Mouse (Mus musculus) left cerebral cortex, postnatal 25 days (tissue): ENCODE data around the gene Cmtm7. TPM values are rescaled to one million over a fixed set of nuclear protein-coding genes. Genes with fewer than 3 reads are reported as not detected.

Experiments used
- DNase-seq, 2 experiments: peaks; one replicate each; pipeline ENCODE4 v3.0.0; 2022; ENCODE audit warnings: low spot score in 2 of 2, mixed read lengths in 1 of 2
- intact Hi-C: fragments of 180-260 bp; cut with DNase I; formaldehyde crosslinking; loops from one replicate; pipeline ENCODE4 v1.15.1; 2025
- total RNA-seq, 2 experiments: library from RNA; stranded (reverse); gene quantifications; 2 replicates each; pipeline ENCODE4 v1.2.3; 2021

Cmtm7 gene
- total RNA-seq, 2 experiments from 2014 or later = 4.9 to 5.0 TPM

DNA sequence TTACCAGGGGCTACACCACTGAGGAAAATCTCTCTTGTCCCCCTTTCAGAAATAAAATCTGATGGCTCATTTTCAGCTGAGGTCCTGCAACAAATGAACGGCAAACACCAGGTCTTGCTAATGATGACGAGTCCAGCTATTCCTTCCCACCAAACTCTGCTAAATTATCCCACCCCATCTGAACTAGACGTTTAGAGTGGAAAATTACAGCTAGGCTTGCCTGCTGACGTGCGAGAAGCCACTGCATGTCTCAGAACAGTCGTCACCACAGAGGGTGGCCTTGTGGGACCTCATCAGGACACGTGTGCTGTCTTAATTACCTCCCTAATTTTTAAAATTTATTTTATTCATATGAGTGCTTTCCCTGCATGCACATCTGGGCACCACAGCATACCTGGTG is 10.1 kb downstream of the Cmtm7 start:
- intact Hi-C loops = no loop called here
- DNase-seq = no peak

DNA sequence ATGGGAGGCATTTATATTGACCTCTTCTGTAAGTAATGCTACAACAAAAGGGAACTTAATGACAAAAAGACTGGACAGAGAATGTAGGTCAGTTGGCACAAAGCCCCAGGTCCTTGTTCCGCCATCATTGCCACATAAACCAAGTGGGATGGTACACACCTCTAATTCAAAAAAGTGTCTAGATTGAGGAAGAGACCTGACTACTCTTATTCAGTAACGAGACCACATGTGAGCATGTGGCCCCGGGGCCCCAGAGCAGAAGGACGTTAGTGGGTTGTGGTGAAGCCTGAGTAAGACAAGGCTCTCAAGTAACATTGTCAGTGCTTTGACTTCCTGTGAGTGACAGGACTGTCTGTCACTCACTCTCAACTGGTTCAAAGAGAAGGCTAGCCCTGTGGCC is 11.4 kb downstream of the Cmtm7 start:
- DNase-seq = no peak
- intact Hi-C loops = no loop called here

DNA sequence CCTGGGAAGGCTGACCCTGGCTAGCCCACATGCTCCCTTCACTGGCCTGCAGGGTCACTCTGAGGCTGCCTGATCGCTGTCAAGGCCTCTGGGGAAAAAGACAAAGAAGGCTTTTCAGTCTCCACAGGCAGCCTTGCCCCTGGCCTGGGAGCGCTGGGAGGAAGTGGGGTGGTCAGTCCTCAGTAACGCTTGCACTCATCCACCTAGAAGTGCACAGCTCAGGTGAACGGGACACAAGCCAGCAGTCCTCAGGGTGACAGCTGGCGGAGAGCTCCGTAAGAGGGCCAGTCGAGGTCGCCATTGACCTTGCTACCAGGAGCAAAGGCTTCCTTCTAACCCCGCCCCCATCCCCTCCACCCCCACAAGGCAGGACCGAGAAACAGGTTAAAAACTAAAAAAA is 13.6 kb downstream of the Cmtm7 start:
- no peak for DNase-seq

DNA sequence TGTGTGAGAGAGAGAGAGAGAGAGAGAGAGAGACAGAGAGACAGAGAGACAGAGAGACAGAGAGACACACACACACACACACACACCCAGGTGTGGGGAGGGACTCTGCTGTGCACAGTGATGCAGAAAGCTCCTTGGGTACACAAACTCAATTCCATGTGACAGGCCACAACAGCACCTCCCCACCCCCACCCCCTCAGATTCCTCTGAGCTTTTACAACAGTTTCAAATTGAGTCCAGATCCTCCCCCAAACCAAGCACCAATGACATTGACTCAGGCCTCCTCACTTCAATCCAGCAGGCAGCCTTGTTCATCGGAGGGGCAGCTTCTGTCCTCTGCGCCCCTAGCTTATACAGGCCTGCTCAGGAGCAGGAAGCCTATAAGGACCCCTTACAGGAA is 14.1 kb downstream of the Cmtm7 start:
- DNase-seq = no peak
- intact Hi-C loops = no loop called here

More for the DNA sequence above, 13.6 kb downstream of the Cmtm7 start:
- intact Hi-C loops = no loop called here

DNA sequence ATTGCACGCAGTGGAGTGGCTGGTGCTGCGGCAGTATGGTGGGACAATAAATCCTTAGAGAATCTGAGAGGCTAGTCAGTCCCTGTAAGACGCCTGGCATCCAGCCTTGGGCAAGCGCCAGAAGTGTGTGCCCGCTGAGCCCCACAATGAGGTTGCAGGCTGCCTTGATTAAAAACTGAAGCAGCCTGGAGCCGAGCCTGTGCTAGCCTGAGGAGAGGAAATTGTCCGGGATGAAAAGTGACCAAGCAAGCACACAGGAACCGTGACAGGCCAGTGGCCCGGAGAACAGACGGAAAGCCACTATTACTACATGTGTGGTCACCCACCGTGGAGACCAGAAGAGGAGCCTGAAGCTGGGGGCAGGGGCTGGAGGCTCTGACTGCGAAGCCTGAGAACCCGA is 14.6 kb downstream of the Cmtm7 start:
- peak in 1 of 2 experiments; percentile 48 for DNase-seq
- intact Hi-C loops = no loop called here

DNA sequence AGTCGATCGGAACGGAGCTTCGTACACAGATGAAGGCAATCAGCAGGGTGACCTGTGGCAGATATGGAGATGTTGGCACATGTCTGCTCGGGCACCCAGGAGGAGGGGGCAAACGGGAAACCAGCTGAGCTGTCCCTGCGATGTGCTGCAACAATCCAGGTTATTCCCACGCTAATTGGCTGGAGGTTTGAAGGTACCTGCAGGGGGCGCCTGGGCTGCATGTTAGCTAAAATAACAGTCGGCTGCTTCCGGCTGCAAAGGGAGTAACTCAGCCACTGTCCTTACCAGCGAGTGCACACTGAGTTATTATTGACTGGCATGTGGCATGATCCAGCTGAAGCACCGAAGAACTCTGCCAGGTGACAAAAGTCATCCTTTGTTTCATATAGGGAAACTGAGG is 18.3 kb downstream of the Cmtm7 start:
- intact Hi-C loops = no loop called here
- DNase-seq = no peak

DNA sequence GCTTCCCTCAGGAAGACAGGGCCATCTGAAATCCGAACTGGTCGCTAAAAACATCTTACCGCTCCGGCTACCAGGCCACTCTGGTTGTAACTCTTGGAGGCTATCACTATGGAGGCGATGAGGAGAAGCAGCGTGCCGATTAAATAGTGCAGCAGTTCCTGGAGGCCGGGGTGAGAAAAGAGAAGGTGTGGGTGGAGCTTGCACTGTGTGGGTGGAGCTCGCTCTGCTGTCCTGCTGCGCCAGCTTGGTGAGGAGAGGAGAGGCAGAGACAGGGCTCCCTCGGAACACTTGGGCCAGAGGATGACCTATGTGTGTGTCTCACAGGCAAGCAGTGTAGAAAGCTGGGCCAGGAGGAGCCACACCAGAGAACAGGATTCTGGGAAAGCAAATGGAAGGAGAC is 19.8 kb downstream of the Cmtm7 start:
- intact Hi-C loops = no loop called here
- DNase-seq = peak in 1 of 2 experiments; percentile 12

DNA sequence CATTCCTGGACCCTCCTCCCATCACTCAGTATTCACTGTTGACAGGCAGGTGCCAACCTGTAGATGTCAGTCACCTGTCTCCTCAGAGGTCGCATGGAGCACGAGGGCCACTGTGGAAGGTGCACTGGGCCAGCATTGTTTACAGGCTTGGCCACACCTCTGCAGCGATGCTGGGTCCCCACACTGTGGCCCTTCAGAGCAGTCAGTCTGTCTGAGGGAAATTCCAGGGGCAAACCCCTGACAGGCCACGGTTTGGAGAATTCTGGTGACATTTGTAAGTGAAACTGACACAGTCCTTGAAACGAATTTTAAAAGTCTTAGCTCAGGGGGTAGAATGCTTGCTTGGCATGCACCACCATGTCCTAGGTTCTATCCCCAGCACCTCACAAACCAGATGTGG is 21.3 kb downstream of the Cmtm7 start:
- no peak for DNase-seq
- intact Hi-C loops = no loop called here

DNA sequence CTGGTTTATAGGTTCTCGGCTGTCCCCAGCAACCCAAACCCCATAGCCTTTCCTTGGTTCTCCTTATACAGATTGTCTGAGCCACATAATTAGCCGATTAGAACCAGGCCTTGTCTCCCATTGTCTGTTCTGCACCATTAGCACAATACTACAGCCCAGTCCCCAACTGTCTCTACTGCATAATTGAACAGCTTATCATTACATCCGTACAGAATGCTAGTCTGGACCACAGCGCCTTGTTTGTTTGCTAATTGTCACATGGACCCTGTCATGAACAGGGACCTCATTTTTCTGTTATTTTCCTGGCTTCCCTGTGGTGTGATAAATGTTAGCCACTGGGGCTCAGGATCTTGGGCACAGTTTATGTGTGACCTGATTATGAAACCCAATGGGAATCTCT is 21.8 kb downstream of the Cmtm7 start:
- intact Hi-C loops = no loop called here
- DNase-seq = no peak

DNA sequence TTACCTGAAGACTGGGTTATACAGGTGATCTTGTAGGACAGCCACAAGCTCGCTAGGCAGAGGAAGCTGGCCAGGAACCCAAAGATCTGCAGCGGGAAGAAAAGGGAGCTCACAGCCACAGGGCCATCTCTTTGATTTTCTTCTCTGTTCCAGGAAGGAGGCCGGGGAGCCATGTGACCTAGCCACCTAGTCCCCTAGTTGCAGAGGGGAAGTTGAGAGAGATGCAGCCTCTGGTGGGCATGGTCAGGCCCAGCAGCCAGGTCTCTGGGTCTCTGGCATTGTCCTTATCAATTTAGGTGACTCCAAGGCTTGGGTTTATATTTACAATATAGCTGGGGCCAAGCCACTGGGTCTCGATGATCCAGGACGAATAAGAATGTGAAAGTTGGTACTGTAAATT is 22.9 kb downstream of the Cmtm7 start:
- DNase-seq = no peak
- intact Hi-C loops = no loop called here

DNA sequence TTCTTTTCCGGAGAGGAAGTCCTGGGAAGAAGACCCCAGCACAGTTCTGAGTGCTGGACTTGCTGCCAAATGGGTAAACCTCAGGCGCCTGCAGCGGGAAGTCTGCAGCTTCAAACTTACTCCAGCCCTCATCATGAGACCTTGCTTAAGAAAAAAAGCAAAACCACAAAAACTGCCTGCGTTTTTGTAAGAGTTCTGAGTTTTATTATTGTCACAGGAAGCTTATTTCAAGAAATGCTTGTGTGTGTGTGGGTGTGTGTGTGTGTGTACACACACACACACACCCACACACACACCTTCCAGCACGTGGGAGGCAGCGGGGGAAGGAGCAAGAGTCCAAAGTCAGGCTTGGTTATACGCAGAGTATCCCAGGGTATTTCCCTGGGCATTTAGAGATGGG is 23.4 kb downstream of the Cmtm7 start:
- intact Hi-C loops = no loop called here

DNA sequence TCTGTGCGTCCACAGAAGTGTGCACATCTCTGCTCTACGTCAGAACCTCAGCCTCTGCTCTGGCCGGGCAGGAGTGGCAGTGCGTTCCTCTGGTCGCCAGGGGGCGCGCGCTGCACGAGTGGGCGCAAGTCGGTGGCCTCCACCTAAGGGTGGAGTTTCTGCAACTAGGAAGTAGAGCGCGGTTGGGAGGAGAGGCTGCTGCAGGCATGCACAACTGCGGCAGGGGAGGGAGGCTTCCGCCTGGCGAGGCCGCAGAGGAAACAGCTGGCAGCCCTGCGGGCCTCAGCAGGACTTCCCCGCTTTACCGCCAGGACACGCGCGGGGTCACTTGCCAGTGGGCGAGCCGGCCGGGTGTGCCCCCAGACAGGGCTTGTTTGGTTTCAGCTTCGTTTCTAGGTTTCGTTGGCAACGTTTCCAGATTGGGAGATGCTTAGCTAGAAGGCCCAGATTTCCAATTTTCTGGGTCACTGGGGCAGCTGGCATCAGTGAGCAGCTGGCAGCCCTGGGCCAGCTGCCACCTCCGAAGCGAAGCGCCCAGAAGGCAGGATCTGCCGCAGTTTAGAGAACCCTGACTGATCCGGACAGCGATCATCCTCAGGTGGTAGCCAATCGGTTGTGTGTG is 28.7 kb downstream of the Cmtm7 start:
- intact Hi-C loops = no loop called here
- peak; percentile 91 to 95 for DNase-seq

More for the DNA sequence above, 23.4 kb downstream of the Cmtm7 start:
- no peak for DNase-seq

DNA sequence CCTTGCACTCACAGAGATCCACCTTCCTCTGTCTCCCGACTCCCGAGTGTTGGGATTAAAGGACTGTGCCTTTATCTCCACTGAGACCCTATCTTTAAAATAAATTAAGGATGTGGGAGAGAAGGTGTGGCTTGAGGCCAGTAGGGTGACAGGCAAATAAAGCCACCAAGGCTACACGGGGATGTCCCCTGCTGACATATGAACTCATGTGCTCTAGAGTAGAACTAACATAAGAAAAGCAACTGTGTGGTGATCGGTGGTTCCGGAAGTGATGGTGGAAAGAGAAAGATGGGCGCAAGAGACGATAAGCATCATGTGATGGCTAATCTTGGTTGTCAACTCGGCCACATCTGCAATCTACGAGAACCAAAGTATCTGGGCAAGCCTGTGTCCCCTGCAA is 29.3 kb downstream of the Cmtm7 start:
- intact Hi-C loops = no loop called here
- no peak for DNase-seq

DNA sequence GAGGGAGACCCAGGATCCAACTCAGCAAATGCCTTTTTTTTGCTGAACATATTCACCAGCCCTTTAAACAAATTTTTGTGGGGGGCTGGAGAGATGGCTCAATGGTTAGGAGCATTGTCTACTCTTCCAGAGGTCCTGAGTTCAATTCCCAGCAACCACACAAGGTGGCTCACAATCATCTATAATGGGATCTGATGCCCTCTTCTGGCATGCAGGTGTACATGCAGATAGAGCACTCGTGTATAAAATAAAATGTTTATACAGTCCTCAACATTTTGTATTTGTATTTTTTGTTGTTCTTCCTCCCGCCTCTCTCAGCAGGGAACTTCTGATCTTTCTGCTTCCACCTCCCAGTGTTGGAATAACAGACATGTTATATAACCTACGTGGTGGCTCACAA is 30.1 kb downstream of the Cmtm7 start:
- DNase-seq = no peak
- intact Hi-C loops = no loop called here

DNA sequence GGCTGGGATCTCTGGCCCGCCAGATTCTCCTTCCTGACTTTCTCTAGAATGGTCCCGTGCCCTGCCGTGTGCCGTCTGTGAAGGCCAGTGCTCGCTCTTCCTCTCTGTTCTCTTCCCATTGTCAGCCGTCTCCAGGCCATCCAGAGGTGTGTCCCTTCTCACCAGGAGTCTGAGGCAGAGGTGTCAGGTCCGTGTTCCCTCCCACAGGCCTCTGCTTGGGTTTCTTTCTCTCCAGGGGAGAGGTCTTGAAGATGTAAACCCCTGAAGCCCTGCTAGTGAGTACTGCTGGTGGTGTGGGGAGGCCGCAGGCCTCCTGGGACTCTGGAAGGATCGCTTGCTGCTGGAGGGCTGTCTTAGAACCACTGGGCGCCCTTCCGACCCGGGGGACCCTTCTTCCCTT is 34.2 kb downstream of the Cmtm7 start:
- intact Hi-C loops = no loop called here
- DNase-seq = no peak

DNA sequence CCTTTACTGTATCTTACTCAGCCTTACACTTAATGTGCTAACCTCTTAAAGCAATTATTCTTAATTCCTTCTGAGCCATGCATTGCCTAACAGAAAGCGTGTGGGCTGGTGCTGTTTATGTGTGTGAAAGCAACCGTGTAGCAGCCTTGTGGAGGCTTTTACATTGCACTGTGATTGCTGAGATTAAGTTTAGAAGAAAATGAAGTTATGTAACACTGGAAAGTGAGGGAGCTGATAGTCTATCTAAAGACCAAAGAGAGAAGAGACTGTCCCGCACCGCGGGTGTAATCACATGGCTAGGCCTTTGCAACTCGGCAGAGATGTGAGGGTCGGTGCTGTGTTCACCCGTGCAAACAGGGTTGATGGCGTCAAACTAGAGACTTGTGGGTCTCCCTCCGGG is 34.6 kb downstream of the Cmtm7 start:
- DNase-seq = peak; percentile 48 to 76
- intact Hi-C loops = no loop called here

DNA sequence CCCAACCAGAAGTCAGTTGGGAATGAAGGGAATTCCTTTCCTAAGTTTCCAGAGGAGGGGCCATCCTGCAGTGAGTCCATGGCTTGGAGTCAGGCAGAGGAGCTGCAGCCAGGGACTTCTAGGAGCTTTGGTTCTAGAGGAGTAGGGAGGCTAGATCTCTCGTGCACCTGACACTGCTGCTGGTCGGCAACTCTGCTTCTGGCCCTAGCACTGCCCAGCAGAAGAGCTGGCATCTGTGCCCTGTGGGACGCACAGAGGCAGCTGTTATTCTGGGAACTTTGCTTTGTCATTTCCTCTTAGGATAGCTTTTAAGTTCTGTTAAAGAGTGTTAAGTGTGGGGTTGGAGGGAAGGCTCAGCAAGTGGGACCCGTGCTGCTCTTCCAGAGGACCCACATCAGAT is 36.0 kb downstream of the Cmtm7 start:
- intact Hi-C loops = no loop called here
- DNase-seq = no peak

DNA sequence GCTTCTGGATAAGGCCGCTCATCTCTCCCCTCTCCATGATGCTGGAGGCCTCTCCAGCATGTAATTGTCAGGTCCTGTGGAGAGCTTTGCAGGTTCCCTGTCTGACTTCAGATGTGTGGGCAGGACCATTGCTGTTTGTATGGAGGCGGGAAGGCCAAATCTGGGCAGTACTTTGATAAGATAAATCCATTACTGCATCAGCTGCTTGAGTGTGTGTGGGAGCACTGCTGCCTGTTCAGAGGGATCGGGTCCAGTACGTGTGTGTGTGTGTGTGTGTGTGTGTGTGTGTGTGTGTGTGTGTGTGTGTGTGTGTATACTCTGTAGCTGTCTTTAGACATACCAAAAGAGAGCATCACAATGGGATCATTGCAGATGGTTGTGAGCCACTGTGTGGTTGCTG is 36.5 kb downstream of the Cmtm7 start:
- DNase-seq = no peak
- intact Hi-C loops = no loop called here

DNA sequence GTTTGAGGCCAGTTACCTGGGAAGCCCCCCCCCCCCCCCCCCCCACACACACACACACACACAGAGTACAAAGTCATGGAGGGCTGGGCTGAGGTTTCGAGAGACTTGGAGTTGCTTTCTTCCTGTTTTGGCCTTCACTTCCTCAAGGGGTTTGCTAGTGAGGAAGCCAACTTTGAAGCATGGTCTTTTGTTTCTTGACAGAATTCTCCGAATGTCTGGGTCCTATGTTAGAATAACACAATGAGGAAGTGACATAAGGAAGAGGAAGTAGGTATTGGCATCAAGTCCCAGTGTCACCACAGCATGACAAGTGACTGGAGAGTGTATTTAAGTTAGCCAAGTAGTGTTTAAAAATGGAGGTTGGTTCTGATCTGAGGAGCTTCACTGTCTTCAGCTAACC is 38.9 kb downstream of the Cmtm7 start:
- intact Hi-C loops = no loop called here
- peak in 1 of 2 experiments; percentile 50 for DNase-seq

DNA sequence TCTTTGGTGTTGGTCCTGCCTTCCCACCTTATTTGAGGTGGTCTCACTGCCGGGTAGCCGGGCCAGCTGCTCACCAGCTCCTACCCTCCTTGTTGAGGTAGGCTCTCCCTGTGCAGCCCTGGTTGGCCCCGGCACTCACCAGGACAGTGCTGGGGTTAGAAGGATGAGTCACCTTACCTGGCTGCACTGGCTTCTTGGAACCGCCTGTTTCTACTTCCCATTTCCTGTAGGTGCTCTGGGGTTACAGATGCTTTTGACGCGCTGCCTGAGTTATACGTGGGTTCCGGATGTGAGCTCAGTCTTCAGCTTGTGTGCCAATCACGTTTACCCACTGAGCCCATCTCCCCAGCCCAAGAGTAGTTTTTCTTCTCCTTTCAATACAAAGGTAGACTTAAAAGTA is 41.3 kb downstream of the Cmtm7 start:
- intact Hi-C loops = no loop called here
- DNase-seq = no peak

DNA sequence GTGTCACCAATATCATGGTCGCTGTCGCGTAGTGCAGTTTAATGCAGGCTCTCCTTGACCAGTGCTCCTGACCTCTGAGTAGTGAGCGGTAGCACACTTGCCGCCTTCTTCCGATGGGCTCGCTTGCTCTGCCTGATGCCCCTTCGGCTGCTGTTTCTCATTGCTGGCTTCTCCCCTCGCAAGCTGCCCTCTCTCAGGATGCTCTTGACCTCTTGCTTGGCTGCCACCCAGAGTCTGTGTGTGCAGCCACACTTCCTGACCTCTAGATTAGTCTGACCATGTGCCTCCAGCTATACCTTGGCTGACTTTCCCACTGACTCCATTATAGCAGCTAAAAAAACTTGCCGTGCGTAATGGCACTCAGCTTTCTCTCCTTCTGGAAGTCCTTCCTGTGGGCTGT is 45.2 kb downstream of the Cmtm7 start:
- intact Hi-C loops = no loop called here
- DNase-seq = no peak

DNA sequence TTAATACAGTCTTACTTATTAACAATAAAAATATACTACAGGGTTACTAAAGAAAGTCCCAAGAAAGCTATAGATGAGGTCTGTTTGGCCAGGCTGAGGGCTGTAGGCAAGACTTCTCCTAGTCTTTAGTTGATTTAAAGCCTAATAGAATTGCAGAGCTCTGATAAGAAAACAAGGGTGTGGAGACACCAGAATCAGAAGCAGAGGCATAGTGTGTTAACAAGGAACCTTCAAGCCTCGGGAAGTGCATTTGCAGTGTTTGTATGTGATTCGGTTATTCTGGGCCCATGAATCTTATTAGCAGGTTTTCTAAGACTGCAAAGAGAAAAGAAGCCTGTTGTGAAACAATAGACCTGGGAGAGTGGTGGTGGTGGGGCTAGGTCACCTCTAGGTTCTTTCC is 48.4 kb downstream of the Cmtm7 start:
- intact Hi-C loops = no loop called here
- DNase-seq = no peak
